Mouse (Mus musculus) layer of hippocampus, adult 8-10 months (tissue): ENCODE data around the gene Sptssb. TPM values are rescaled to one million over a fixed set of nuclear protein-coding genes. Genes with fewer than 3 reads are reported as not detected.

Experiments
- DNase-seq, 2 experiments: peaks; one replicate each; pipeline ENCODE4 v3.0.0; 2022; ENCODE audit warnings: low spot score in 2 of 2
- total RNA-seq, 4 experiments: library from RNA; stranded (reverse); gene quantifications; 2 replicates each; pipeline ENCODE4 v1.2.4; 2022

Gene Sptssb
- total RNA-seq, result 1 to 10 TPM; 1.5 to 2.9 (median 1.7) TPM

DNA sequence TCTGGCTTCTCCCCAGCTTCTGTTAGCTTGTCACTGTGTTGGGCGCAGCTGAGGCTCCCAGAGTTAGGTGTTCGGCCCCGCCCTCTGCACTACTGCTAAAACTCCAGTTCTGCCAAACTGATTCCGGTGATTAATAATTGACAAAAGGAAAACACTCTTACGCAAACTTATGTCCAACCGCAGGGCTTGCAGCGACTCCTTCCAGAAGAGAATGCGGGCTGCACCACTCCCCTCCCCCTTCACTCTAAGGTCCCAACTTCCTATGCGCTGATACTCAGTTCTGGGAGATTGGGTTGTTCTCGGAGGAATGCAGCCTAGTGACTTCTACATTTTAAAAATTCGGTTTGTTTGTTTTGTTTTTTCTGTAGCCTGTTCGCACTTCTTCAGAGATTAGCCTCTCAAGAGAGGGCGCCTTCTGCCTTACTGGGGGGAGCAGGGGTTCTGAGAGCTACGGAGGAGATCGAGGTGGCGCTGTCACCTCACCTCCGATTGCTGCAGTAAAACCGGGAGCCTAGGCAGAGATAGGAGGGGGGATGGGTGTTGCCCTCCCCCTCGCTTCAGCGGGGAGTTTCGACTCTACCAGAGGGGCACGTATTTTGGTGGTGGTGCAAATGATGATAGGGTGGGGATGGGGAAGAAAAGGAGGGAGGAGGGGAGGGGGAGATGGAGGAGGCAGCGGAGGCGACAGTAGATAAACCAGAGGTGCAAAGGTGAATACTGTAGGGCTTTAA is at the start of gene Sptssb:
Gene Sptssb, minus strand, starts transcription at position 83 of the 731 bp plus-strand sequence.
- peak in 1 of 2 experiments; percentile 9 for DNase-seq

DNA sequence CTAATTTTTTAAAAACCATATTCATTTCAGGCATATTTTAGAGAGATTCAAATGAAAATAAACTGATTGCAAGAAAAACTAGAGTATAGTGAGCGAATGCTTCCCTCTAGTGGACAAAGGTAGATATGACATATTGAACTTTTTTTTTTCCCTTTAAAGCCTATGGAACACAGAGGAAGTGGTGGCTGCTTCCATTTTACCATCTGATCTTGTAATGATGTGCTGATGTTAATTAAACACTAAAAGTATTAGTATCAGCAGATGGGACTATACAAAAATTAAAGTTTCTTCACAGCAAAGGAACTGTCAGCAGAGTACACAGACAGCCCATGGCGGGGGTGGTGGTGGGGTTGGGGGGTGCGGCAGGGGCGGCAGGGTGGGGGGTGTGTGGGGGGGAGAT is 48.3 kb upstream of the Sptssb start:
- DNase-seq, result no peak

DNA sequence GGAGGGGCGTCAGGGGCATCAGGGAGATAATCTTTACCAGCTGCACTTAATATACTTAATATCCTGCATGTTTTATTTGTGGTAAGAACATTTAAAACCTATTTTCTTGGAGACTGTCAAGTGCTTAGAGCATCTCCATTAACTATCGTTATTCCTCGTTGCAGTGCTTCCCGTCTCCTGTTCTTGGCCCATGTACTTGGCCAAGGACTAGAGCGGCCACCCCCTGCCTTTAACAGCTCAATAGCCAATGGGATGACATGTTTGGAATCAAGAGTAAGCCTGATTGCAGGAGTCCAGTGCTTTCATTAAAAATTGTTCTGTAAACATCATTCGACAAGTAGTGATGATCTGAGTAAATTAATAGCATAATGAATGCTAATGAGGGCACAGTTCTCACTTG is 47.8 kb upstream of the Sptssb start:
- no peak for DNase-seq

DNA sequence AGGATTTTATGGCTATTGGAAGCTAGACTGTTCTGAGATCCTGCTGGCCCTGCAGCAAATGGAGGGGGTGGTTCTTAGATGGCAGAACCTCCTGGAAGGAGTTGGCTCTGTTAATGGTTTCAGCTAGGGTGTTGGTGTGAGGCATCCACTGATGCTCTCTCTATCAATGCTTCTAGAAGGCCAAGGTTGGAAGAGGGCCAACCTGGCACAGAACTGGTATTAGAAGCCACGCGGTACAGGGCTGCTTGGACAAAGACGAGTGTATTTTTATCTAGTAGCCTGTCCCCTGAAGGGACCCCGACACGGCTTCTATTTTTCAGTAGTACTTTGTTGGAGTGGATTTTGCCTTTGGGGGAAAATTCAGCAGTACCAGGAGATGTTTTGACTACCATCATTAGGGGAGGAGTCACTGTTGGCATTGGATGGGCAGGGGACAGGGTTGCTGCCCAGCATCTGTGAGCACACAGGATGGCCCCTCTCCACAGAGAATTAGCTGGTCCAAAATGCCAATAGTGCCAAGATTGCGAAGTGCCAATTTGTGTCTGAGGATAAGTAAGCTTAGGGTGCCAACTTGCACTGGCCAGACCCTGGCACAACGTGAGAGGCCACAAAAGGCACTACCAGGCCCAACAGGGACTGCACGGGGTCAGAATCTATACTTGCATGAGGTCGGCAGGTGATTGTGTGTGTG is 43.2 kb upstream of the Sptssb start:
- no peak for DNase-seq

DNA sequence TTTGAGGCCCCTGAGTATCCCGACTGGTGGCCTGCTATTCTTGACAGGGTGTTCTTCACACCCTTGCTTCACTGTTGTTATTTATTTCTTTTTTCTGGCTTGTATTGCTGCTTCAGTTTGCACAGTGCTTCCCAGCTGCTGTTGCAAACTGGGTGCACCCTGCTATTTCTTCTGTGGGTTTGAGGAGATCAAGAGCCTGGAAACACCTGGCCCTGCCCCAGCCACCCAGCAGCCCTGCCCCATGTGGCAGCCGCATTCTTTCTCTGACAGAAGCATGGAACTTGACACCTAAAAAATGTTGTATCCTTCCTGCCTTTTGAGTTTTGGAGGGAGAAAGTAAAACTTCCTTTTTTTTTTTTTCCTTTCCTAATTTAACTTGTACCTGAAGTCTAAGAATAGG is 42.6 kb upstream of the Sptssb start:
- no peak for DNase-seq

DNA sequence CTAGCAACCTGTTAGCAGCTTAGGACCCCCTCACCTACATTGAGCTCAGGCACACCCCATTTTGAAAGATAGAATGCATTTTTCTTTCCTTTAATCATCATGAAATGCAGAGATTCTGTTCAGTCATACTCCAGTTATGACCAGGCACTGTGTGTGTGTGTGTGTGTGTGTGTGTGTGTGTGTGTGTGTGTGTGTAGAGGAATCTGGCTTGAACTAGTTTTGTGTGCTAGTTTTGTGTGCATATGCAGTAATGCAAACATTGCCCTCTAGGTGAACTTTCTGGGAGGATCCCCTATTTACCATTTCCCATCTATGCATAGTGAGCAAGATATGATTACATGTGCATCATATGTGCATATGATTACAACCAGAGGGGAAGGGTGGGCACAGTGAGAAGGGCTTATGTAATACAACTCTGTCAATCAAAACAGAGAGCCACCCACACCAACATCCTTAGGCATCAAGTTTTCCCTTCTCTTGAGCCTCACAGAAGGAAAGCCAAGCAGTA is 42.2 kb upstream of the Sptssb start:
- no peak for DNase-seq

DNA sequence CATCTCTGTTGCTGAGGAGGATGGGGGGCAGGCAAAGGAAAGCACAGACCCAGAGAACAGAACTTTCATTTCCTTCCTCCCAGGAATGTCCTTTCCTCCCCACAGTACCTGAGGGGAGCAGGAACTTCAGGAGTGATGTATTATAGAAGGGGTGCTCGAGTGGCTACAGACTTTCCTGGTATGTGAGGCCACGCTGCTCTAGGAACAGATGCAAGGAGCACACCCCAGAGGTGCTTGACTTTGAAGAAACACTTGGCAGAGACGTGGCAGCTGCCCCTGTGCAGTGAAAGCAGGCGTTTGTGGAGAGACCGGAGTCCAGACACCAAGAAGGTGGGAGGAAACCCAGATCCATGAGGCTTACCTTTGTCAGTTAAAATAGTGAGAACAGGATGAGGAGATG is 40.6 kb upstream of the Sptssb start:
- DNase-seq, result no peak

DNA sequence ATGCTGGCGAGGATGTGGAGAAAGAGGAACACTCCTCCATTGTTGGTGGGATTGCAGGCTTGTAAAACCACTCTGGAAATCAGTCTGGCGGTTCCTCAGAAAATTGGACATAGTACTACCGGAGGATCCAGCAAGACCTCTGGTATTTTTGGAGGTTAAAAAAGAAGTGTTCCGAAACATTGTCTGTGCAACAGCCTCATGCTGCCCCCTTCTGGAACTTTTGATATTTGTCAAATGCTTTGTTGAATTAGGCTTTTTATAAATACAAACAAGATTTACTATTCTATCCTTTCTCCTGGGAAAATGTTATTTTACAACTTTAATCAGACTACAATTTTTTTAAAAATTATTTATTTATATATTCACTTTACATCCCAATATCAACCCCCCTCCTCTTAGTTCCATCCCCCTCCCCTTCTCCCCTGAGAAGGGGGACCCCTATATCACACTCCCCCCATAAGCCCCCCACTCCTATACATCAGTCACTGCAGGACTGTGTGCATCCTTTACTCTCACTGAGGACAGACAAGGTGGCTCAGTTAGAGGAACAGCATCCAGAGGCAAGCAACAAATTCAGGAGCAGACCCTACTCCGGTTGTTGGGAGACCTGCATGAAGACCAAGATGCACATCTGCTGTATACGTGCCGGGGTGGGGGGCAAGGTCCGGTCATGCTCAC is 38.3 kb upstream of the Sptssb start:
- DNase-seq, result peak in 1 of 2 experiments; percentile 19

DNA sequence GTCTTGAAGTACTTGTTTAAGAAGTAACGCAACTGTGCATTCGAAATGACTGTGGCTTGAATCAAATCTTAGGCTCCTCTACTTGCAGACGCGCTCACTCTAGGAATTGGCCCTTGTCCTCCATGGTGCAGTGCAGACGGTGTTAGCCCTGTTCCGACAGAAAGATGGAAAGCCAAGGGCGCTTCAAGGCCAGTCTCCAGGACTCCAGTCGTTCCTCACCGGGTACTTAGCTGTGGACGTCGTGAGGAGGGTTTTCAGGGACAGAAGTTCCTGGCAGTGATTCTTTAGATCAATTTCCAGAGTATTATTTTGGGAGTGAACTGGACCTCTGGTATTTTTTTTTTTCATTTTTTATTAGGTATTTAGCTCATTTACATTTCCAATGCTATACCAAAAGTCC is 35.8 kb upstream of the Sptssb start:
- DNase-seq, result no peak

DNA sequence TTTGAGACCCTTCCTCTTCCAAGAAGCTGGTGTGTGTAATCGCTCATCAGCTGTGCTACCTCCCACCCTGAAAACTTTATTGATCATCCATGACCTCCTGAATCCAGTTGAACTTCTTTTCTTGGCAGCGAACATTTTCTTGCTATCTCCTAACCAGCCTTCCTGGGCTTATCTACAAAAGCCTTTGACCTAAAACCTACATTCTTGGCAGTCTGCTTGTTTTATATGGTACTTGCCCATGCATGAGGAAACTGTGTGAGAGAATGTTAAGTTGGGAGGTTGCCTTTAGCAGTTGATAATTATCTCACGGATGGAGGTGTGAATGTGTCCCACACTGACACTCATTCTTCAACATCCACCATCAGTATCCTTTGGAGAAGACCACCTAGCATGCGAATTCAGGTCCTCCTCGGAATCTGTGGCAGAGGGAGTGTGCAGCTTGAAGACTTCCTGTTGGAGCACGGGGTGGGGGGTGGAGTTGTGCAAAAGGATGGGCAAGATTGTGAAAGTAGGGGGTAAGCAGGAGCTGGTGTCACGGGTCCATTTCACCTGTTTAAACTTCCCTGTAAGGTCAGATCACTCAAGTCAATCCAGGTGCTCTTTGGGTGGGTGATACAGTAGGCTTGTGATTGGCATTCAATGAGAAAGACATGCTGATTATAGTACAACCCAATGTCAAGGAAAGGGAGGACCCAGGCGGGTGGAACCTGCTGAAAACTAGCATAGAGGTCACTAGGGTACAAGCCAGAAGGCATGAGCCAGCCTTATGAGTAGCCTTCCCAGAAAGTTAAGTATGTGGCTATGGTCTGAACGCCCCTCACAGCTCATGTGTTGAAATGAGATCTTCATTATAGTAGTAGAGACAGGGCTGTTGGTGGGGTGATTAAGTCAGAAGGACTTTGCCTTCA is 32.7 kb upstream of the Sptssb start:
- DNase-seq, result no peak

DNA sequence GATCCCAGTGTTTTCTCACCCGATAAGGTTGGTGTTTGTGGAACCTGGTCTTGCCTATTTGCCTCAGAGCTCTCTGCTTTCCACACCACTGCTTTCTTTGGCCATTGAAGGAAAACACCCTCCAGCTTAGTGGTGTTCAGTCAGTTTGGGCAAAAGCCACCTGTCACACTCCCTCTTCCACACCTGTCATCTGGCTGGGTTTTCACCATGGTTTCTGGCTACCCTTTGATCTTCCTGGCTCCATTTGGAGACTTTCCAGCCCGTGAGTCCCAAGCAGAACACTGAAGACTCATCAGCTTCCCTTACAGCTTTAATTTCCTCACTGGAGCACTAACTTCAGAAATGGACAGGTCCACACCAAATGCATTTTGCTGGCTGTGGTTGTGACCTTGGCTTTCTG is 26.1 kb upstream of the Sptssb start:
- no peak for DNase-seq

DNA sequence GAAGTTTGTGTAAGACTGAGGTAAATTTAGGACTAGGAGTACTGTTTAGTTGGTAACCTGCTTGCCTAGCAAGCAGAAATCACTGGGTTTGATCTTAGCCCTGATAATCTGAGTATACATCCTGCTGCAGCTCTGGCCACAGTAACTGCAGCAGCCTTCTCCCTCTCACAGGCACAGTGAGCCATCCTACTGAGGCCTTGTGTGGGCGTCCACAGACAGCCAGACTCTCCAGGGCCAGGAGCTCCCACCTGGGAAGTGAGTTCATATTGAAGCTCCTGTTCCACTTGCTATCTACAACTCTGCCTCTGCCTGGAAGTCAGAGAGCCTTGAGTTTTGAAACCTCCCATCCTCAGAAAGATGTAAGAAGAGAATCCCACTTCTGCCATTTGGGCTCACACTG is 24.0 kb upstream of the Sptssb start:
- no peak for DNase-seq

DNA sequence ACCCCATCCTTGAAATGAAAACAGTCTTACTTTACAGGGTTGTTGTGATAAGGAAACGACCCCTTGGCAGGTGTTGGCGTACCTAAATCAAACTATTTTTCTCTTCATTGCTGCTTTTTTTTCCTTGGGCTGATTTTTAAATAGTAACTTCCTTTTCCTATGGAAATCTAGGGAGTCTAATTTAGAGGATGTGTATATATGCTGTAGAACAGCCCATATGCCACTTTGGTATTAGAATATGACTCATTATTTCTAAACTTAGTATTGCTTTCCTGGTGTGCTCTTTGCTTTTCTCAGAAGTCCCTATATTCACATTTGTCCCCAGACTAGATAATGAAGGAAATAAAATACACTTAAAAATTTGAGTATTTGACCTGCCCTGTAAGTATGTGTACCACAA is 17.8 kb upstream of the Sptssb start:
- no peak for DNase-seq

DNA sequence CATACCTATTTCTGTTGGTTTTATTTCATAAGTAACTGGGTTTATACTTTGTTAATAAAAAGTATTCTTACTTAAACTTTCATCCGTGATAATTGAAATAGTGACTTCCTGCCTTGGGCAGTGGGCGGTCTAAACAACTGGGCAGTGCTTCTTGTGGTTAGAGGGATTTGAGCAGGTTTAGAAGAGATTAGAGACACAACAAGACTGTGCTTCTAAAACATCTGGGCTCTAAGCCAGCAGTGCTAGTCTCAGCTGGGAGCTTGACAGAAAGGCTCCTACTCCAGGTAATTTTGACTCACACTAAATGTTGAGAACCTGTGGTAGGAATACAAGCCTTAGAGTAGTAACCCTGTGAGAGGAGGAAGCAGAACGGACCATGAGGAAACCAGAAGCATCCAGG is 15.0 kb upstream of the Sptssb start:
- no peak for DNase-seq

DNA sequence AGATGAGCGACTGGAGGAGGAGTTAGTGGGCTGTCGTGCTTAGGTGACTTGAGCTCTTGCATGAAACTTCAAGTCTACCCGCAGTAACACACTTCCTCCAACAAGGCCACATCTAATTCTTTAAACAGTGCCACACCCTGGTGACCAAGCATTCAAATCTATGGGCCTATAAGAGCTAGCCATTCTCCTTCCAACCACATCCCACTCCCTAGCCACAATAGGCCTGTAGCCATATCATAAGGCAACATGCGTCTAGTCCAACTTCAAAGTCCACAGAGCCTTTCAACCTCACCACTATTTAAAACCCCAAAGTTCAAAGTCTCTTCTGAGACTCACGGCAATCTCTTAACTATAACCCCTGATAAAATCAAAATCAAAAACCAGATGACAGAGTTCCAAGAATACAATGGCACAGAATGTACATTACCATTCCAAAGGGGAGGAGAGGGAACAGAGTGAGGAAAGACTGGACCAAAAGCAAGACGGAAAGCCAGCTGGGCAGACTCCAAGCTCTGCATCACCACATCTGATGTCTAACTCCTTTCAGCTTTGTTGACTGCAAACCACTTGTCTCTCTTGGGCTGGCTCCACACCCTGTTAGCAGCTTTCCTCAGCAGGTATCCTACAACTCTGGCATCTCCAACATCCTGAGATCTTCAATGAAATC is 13.1 kb upstream of the Sptssb start:
- no peak for DNase-seq

DNA sequence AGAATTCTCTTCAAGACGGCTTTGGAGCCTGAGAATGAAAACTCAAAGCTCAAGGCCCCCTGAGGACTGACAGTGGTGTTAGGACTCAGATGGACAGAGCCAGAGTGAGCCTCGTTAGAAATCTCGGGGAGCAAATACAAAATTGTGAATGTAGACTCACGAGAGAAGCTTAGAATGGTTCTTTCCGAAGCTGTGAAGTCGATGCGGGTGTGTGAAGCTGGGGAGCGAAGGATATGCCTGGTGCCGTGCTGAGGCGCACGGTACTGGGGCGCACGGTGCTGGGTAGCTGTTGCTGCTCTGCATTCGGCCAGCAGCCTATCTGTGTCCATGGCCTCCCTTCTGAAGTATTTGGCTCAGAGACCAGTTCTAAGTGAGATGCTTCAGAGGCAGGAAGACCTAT is 11.4 kb upstream of the Sptssb start:
- DNase-seq, result no peak

DNA sequence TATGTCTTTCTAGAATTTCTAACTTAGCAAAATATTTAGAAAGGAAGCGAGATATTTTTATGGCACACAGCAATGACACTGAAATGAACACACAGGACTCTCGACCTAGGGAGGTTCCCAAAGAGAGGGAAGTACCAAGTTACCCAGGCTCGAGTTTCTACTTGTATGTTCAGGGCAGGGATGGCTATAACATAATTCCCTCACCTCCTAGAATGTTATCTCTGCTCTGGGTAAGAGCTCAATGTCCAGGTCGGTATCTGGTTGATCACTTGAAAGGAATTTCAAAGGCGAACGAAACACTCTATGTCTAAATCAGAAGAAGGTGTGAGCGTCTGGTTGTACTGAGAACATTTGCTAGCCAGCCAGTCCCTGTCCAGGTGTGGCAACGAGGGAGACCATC is 10.0 kb upstream of the Sptssb start:
- no peak for DNase-seq

DNA sequence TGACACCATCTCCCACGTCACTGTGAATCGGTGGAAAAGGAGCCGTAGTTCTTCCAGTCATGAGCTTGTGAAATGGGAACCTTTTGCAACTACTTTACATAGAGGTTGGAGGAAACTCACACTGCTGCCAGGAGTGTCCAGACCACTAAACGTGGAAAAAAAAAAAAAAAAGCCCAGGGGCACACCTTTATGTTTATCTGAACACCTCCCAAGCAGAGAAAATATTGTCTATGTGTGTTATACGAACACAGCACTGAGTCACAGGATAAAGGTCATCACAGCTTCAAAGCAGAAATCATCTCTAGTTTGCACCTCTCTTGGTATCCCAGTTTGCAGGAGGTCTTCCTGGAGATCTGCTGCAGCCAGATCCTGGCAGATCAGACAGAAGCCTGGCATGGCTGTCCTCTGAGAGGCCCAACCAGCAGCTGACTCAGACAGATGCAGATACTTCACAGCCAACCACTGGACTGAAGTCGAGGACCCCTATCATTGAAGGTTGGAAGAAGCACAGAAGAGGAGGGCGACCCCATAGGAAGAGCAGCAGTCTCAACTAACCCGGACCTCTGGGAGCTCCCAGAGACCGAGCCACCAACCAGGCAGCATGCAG is 2.2 kb upstream of the Sptssb start:
- DNase-seq, result no peak

DNA sequence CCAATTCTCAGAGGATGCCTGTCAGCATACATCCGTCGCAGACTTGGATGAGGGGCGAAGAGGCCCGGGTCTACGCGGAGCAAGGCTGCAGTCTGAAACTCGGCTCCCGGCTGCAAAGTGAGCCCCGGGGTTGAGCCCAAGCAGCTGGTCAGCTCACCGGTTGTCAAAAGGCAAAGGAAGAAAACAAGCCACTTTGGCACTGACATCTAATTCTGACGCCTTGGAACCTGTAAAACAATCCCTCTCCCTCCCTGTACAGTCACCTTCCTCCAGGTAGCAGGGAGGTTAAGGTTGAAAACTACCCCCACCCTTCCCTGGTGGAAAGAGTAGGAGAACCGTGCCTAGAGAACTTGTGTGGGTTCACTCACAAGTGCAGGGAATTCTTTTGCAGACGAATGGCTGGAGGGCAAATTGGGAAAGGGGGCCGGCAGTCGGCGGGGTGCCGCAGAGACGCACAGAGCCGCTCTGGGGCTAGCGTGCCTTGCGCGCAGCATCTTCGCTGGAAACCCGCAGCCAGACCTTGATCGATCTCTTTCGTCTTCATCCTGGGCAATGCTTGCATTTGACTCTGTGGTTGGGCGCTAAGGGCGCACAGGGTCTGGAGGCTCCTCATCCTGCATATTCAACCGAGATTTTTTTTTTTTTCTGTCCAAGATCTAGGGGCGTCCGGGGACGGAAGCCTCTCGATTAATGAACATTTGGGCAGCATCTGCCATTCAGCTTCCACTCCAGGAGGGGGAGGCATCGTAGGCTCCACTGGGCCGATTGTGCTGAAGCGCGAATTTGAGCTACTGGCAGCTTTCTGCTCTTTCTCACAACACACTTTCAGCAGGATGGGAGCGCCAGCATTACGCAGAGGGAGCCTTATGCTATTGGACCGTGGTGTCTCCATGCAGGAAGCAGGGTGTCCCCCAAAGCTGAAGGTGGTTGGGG is 1.1 kb upstream of the Sptssb start:
- peak; percentile 54 to 69 for DNase-seq
